Mouse (Mus musculus) G1E (cell line): Measurements from ENCODE around the gene Bach2. TPM values are rescaled to one million over a fixed set of nuclear protein-coding genes. Genes with fewer than 3 reads are reported as not detected.

ENCODE experiments used
- ATAC-seq: 2 replicates; pipeline ENCODE4 v1.8.0; 2016; ENCODE audit warnings: mild to moderate bottlenecking; ENCODE audit not compliant: insufficient number of reproducible peaks, poor library complexity, low FRiP score, severe bottlenecking; ENCODE audit errors: extremely low read depth
- DNase-seq: peaks from one replicate; pipeline ENCODE4 v3.0.0; 2012; ENCODE audit warnings: low spot score
- H3K27me3 ChIP-seq: 2 replicates; pipeline ENCODE4 v1.6.1; 2012; ENCODE audit warnings: mild to moderate bottlenecking, low read length, inconsistent platforms; ENCODE audit not compliant: insufficient read depth
- H3K36me3 ChIP-seq: replicated peaks from 2 replicates; pipeline ENCODE3; 2012; ENCODE audit warnings: mild to moderate bottlenecking, inconsistent platforms
- H3K4me1 ChIP-seq: 2 replicates; pipeline ENCODE4 v1.6.1; 2012; ENCODE audit warnings: low read depth, low read length, inconsistent platforms, mixed read lengths; ENCODE audit not compliant: insufficient read depth
- H3K4me3 ChIP-seq: 2 replicates; pipeline ENCODE4 v1.5.1; 2012; ENCODE audit warnings: low read depth, mild to moderate bottlenecking, inconsistent platforms, low read length, moderate library complexity, mixed read lengths
- H3K9me3 ChIP-seq: replicated peaks from 2 replicates; pipeline ENCODE4 v1.6.1; 2012; ENCODE audit warnings: inconsistent platforms
- CTCF ChIP-seq: IDR thresholded peaks from 2 replicates; pipeline ENCODE4 v1.5.1; 2012; ENCODE audit warnings: low read depth, low read length, inconsistent platforms, mixed read lengths
- GATA1 ChIP-seq: IDR thresholded peaks from 2 replicates; pipeline ENCODE4 v1.6.1; 2012; ENCODE audit warnings: borderline replicate concordance, low read length, inconsistent platforms, mixed read lengths
- GATA2 ChIP-seq: IDR thresholded peaks from 2 replicates; pipeline ENCODE4 v1.6.1; 2012; ENCODE audit warnings: low read depth, low read length, inconsistent platforms, borderline replicate concordance
- POLR2AphosphoS5 ChIP-seq: IDR thresholded peaks from 2 replicates; pipeline ENCODE4 v1.6.1; 2012; ENCODE audit warnings: low read depth, low read length, inconsistent platforms; ENCODE audit not compliant: insufficient replicate concordance
- TAL1 ChIP-seq: conservative IDR thresholded peaks from 2 replicates; pipeline ENCODE4 v1.6.1; 2012; ENCODE audit warnings: low read depth, low read length, inconsistent platforms, mixed read lengths
- polyA plus RNA-seq: library from polyadenylated mRNA; stranded (reverse); fragments of >175 nt; gene quantifications from 2 replicates; pipeline ENCODE4 v1.2.3, GENCODE M21; 2012
- total RNA-seq, 2 experiments: library from RNA; stranded (forward) in 1 of 2; stranded (reverse) in 1 of 2; fragments of 200-1000 nt in 1 of 2; fragments of >200 nt in 1 of 2; fragmentation: Nextera tagmentation in 1 of 2; gene quantifications; 2 replicates each; pipeline ENCODE4 v1.2.3; 2014 to 2017

Bach2 gene
- total and polyA plus RNA-seq, 3 experiments: 0.22 to 2.2 TPM; not detected in 1

- Histone ChIP-seq H3K4me3 (no peak overlapping the region), H3K27me3 (no peaks in the 10 kb centered on the region), H3K36me3 (no peaks in the 10 kb centered on the region), H3K4me1 (no peaks in the 10 kb centered on the region), H3K9me3 (no peaks in the 10 kb centered on the region)
- TF ChIP-seq GATA2: no peak
- ATAC-seq (no peak), DNase-seq (no peak)
Measured at GRCm38 (mm10) chr4:32373527-32373926, 134.9 kb downstream of the Bach2 start.

GRCm38 (mm10) chr4:32374751-32375582, 136.4 kb downstream of the Bach2 start:
- no peaks in the 10 kb centered on the region for H3K36me3 ChIP-seq
- H3K27me3 ChIP-seq: no peaks in the 10 kb centered on the region

GRCm38 (mm10) chr4:32375721-32376526, 137.3 kb downstream of the Bach2 start:
- H3K9me3 ChIP-seq: no peaks in the 10 kb centered on the region
- no peaks in the 10 kb centered on the region for H3K36me3 ChIP-seq
- no peaks in the 10 kb centered on the region for H3K27me3 ChIP-seq
- H3K4me1 ChIP-seq: no peaks in the 10 kb centered on the region
- DNase-seq (no peak), ATAC-seq (no peak)
- no peak for TF ChIP-seq TAL1
- TF ChIP-seq CTCF: no peak
- TF ChIP-seq POLR2AphosphoS5: no peak
- no peak for TF ChIP-seq GATA1
- no peak for TF ChIP-seq GATA2
- H3K4me3 ChIP-seq: no peak overlapping the region

More at GRCm38 (mm10) chr4:32374751-32375582, 136.4 kb downstream of the Bach2 start:
- ATAC-seq (no peak), DNase-seq (no peak)
- Histone ChIP-seq H3K4me1 (no peaks in the 10 kb centered on the region), H3K4me3 (no peak overlapping the region), H3K9me3 (no peaks in the 10 kb centered on the region)
- TF ChIP-seq POLR2AphosphoS5 (no peak), CTCF (no peak), GATA2 (no peak), TAL1 (no peak), GATA1 (no peak)

DNA sequence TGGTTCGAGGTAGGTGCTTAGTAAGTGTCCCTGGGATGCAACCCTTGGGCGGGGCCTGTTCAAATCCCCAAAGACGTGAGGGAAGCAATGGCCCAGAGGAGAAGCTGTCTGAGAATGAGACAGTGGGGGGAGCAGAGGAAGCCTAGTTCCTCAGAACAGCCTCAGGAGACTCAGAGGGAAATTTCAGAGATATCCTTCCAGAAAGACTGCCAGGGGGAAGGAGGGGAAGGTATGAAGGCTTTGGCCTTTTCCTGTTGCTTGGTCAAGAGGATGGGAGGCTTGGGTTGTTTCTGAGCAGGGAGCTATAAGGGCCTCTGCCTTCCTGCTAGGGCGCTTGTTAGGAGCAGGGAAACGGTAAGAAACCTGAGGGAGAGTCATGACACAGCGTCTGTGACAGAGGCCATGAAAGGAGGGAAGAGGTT, 137.9 kb downstream of the Bach2 start:
- TF ChIP-seq GATA2 (no peak), TAL1 (no peak), POLR2AphosphoS5 (no peak), GATA1 (no peak), CTCF (no peak)
- DNase-seq: no peak
- Histone ChIP-seq H3K4me1 (no peaks in the 10 kb centered on the region), H3K36me3 (no peaks in the 10 kb centered on the region), H3K27me3 (no peaks in the 10 kb centered on the region), H3K9me3 (no peaks in the 10 kb centered on the region), H3K4me3 (no peak overlapping the region)
- ATAC-seq: no peak

DNA sequence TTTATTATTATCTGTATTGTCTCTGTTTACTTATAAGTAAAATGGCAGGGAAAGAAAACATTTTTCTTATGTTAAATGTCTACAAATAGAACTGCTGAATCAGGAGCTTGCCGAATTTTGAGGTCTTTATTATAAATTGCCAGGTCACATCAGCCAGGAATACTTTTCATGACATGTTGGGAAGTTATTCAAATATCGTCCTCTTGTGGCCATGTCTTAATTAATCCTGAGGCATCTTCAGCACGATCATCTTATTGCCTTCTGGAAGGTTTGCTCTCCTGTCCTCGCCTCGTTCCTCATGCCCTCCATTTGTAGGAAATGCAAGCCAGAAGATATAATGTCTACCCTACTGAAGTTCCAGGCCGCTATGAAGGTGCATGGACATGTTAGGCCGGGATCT, 140.5 kb downstream of the Bach2 start:
- no peaks in the 10 kb centered on the region for H3K27me3 ChIP-seq
- ATAC-seq (no peak), DNase-seq (no peak)
- H3K36me3 ChIP-seq: no peaks in the 10 kb centered on the region
- H3K9me3 ChIP-seq: no peaks in the 10 kb centered on the region
- no peak overlapping the region for H3K4me3 ChIP-seq
- no peaks in the 10 kb centered on the region for H3K4me1 ChIP-seq
- TF ChIP-seq CTCF (no peak), TAL1 (no peak), POLR2AphosphoS5 (no peak), GATA1 (no peak), GATA2 (no peak)

DNA sequence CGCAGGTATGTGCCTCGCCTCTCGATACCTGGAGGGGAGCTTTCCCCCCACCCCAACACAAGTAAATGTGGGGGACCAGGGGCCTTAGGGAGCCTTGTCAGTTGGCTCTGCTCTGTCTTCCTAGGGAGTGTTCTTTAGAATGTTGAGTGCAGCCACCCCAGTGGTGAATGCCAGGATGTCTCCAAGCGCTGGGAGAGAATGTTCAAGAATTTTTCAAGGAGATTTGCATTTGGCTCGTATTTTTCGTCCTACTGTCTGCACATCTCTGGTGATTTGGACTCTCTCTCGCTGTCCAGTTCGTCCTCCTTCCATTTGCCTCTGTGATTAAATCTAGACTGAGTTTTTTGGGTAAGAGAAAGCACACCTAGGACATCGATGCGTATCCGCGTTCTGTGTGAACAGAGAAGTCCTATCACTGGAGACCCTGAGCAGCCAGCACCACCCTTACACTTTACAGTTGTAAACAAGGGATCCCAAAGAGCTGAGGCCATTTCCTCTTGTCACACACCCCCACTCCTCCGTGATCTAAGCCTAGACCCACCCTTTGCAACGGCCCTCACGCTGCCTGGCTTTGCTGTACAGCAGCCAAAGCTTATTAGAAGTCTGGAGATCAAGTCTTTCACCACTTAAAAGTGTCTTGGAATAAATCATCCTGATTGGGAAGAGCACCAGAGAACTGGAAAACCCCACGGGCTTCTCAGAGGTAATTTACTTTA, 143.2 kb downstream of the Bach2 start:
- no peaks in the 10 kb centered on the region for H3K9me3 ChIP-seq
- TF ChIP-seq GATA2 (no peak), GATA1 (no peak), CTCF (no peak), TAL1 (no peak), POLR2AphosphoS5 (no peak)
- no peak for ATAC-seq
- H3K27me3 ChIP-seq: peaks cover 5% of the 10 kb centered on the region; the same call in 1 of the 2 replicates
- DNase-seq: no peak
- no peaks in the 10 kb centered on the region for H3K4me1 ChIP-seq
- H3K36me3 ChIP-seq: no peaks in the 10 kb centered on the region
- H3K4me3 ChIP-seq: no peak overlapping the region
